Mouse (Mus musculus): ENCODE data around the gene Pga5.

DNA sequence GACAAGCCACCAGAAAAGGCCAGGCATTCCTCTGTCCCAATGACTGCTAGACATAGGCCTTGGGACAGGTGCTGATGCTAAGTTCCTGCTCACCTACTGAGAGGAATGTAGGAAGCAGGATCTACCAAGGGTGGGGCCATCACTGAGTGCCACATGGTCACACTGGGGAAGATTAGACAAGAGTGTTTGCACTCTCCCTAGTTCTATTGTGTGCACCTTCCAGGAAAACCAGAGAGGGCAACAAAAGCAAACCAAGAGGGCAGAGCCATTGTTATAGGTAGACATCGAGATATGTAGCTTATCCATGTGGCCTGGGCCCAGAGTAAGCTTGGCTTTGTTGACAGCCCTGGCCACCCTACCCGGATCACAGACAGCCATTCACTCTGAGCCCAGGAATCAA, 7.9 kb upstream of the Pga5 start:
- TF ChIP-seq TCF3 (IDR thresholded peaks at IDR 0.05; ENCODE audit: insufficient read length, low read depth) (no peak), POLR2A (IDR thresholded peaks at IDR 0.05; ENCODE audit: insufficient read length, low read depth) (no peak), MYOG (IDR thresholded peaks at IDR 0.05; ENCODE audit: control insufficient read depth in 1 of 3, insufficient read depth in 1 of 3, insufficient read length in 2 of 3, low read depth in 2 of 3) (no peak), CEBPB (IDR thresholded peaks at IDR 0.05; ENCODE audit: insufficient read depth, poor library complexity, severe bottlenecking) (no peak), POLR2AphosphoS2 (IDR thresholded peaks at IDR 0.05; ENCODE audit: insufficient read length, low read depth) (no peak), MAX (IDR thresholded peaks at IDR 0.05; ENCODE audit: low read depth) (no peak), TCF12 (IDR thresholded peaks at IDR 0.05; ENCODE audit: insufficient read depth, poor library complexity, severe bottlenecking) (no peak), SRF (IDR thresholded peaks at IDR 0.05; ENCODE audit: control insufficient read depth, insufficient read length, low read depth) (no peak), MYOD1 (IDR thresholded peaks at IDR 0.05; ENCODE audit: control insufficient read depth in 1 of 3, insufficient read length in 2 of 3, low read depth in 2 of 3) (no peak), USF1 (IDR thresholded peaks at IDR 0.05; ENCODE audit: low read depth) (no peak), E2F4 (IDR thresholded peaks at IDR 0.05; ENCODE audit: insufficient read depth) (no peak), REST (IDR thresholded peaks at IDR 0.05; ENCODE audit: insufficient read depth, insufficient read length) (no peak)
